Mouse (Mus musculus) embryonic fibroblast, embryonic 13.5 days (primary cell): Measurements from ENCODE around the gene Rsc1a1.

Experiments
- CTCF ChIP-seq: IDR thresholded peaks from 2 replicates; pipeline ENCODE4 v1.5.1; 2011; ENCODE audit warnings: mild to moderate bottlenecking, control low read depth, low read length, moderate library complexity, borderline replicate concordance; ENCODE audit not compliant: insufficient read depth
- POLR2A ChIP-seq: IDR thresholded peaks from 2 replicates; pipeline ENCODE4 v1.6.1; 2011; ENCODE audit warnings: low read depth, mild to moderate bottlenecking, control low read depth, low read length, moderate library complexity

DNA sequence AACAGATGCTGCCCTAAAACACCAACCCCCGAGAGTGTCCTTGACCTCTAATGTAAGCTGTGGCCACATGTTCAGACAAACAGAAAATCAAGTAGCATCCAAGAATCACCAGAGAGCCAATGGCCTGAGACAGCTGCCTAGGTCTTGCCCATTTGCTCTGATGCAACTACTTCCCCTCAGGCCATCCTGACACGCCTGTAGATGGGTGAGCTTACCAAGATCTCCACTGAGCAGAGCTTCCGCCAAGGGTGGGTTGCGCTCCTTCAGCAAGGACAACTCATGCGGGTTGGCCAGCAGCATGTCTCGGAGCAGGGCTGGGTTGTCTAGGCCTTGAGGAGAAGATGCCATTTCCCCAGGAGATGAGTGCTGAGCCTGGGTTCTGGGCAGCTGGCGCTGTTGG is 22.6 kb upstream of the Rsc1a1 start:
- TF ChIP-seq CTCF (no peak), POLR2A (no peak)
